Mouse (Mus musculus) olfactory bulb, adult 2 months (tissue): ENCODE measurements around the gene Ano8.

ENCODE experiments used
- CTCF ChIP-seq: fragments of 200-500 bp; IDR thresholded peaks from 2 replicates; pipeline ENCODE4 v1.5.1; 2012; ENCODE audit warnings: low read depth, mild to moderate bottlenecking, low read length, moderate library complexity; ENCODE audit not compliant: insufficient read depth
- POLR2A ChIP-seq: fragments of 200-500 bp; IDR thresholded peaks from 2 replicates; pipeline ENCODE4 v1.6.1; 2012; ENCODE audit warnings: mild to moderate bottlenecking, low read depth, low read length, moderate library complexity; ENCODE audit not compliant: insufficient read depth

DNA sequence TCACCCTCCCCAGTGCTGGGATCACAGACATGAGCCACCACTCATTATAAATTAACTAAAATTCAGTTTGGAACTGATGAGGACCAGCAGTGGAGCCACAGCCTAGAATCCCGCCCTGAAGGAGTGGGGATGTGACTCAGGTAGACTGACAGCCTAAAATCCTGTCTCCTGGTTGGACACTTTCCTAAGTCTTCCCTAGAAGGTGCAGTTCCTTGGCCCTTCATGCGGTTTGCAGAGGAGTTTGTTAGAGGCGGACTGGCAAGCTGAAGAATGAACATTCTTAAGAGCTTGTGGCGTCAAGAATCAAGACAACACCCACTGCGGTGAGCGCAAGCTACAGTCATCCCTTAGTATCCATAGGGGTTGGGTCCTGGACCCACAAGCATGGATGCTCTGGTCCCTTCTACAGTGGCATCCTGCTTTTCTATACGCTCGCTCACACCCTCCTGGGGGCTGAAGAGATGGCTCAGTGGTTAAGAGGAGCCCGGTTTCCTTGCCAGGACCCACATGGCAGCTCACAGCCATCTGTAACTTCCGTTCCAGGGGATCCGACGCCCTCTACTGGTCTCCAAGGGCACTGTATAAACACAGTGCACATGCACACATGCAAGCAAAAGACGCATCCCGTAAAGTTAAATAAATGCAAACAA, 8.4 kb downstream of the Ano8 start:
- TF ChIP-seq POLR2A, result no peak
- no peak for TF ChIP-seq CTCF
